Mouse (Mus musculus): ENCODE measurements around the gene Crkl.
"Not testable (repeated sequence)": the region's sequence is repeated elsewhere in the genome, so short reads cannot be mapped to it uniquely, and the experiment has no call there.

Crkl gene

GRCm38 (mm10) chr16:17488478-17489468, 37.0 kb downstream of the Crkl start:
- DNase-seq (ENCODE audit: low spot score) = no peak

DNA sequence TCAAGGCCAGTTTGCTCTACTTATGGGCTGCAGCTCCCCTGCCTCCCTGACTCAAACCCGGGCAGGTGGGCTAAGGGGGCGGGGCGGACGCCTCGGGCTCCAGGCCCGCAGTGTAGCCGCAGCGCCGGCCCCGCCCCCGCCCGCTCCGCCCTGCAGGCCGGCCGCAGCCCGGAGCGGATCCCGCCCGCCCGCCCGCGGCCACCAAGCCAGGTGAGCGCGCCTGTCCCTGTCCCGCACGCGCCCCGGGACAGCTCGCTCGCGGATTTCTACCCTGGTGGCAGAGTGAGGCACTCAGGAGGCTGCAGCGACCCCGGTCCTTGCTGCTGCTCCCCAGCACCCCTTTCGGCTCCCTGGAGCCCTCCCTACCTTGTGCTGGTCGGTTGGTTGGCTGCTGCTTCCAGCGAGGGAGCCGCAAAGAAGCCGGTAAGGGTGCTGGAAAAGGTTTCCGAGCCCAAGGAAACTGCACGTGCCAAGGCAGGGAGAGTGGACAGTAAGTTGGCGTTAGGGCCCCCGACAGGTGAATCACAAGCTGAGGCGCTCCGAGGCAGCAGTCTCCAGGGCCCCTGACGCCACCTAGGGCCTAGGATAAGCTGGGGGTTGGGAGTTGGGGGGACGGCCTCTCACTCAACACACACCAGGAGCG, 37.8 kb downstream of the Crkl start, which contains the start of gene Aifm3:
Gene Aifm3 (plus strand): TSS at position 143 of the 643 bp plus-strand sequence.
- DNase-seq (ENCODE audit: low spot score) = no peak

DNA sequence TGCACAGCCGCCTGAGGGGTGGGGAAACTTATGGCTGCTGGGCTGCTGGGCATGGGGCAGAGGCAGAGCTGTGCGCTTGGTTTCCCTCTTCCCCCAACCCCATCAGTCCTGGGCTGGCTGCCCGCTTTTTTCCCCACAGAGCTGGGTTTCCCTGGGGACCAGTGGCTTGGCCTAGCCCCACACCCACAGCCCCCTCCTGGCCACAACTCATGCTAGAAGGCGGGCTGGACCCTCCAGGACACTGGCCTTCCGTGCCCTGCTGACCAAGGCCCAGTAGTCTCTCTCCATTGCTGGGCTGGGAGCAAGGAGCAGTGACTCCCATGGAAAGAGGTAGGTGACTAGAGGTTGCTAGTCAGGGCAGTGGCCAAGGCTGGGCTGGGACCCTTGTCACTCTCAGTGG, 39.4 kb downstream of the Crkl start:
- DNase-seq (ENCODE audit: low spot score) = no peak

DNA sequence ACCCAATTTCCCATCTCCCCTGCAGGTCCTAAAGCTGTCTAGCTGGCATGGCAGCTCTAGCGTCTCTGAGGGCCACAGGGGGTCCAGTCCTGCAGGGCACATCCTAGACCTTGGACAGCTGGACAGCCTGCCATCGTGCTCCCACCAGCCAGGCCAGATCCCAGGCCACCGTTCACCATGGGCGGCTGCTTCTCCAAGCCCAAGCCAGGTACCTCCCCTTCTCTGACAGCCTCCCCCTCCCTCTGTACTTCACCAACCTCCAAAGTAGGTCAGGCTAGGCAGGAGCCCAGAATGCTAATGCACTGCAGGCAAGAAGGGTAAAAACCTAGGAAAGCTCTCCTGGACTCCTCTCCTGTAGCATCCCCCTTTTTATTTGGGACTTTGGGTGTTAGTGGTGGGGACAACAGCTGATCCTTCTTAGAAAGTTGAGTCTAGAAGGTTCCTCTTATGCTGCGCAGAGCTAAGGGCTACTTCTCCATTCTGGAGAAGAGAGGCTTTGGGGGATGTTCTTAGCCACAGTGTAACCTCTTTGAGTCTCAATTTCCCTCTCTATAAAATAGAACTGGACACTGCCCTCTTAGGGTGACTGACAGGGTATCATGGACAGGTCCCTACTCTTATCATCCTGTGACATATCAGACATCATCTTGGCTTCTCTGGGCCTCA, 40.2 kb downstream of the Crkl start:
- no peak for DNase-seq (ENCODE audit: low spot score)

DNA sequence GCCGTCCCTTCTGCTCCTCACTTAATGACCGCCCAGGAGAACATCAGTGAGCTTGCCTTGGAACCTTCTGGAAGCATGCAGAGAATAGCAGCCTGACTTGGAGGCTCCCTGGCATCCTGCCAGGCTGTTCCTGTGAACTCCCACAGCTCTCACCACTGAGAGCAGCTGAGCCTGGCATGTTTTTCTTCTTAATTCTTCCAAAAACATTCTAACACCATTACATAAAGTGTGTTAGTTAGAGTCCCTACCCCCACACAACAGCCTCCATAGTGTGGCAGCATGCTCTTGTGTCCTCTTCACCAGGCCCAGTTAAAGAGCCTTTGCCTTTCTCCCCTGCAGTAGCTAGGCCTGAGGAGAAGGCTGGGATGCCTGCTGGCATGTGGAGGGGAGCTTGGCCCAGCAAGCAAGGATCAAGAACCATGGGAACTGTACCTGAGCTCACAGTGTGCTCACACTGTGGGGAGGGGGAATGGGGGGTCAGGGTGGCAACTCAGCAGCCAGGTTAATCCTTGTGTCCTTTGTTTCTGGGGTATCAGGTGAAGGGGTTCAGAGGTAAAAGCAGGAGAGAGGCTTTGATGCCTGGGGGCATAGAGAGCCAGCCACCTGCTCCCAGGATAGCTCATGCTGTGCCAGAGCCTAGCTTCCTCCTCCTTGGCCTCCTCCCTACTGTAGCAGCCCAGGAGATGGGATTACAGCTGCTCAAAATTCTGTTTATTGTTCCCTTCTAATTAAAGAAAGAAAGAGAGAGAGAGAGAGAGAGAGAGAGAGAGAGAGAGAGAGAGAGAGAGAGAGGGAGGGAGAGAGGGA, 44.9 kb downstream of the Crkl start:
- peak; percentile 80 for DNase-seq (ENCODE audit: low spot score)

DNA sequence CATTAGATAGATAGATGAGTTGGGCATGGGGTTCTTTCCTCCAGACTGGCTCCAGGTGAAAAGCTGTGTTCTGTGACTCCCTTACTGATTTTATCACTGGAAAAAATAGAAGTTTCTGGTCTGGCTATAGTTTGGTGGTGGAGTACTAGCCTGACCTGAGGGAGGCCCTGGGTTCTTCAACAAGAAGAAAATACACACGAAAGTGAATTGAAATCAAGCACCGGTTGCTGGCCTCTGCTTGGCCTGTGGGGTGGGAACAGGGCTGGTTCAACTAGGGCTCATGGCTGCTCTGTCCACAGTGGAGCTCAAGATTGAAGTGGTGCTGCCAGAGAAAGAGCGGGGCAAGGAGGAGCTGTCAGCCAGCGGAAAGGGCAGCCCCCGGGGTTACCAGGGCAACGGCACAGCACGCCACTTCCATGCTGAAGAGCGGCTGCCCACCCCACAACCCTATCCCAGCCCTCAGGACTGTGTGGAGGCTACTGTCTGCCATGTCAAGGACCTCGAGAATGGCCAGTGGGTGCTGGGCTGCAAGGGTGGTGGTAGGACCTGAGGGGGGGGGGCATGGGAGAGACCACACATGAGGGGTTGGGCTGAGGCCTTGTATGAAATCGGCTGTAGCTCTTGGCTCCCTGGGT, 47.6 kb downstream of the Crkl start:
- DNase-seq (ENCODE audit: low spot score) = no peak

- DNase-seq (ENCODE audit: low spot score) = no peak
Observed at GRCm38 (mm10) chr16:17502681-17503080, 50.9 kb downstream of the Crkl start.

- DNase-seq (ENCODE audit: low spot score) = no peak
Observed at GRCm38 (mm10) chr16:17507018-17507552, 55.3 kb downstream of the Crkl start.

GRCm38 (mm10) chr16:17508031-17508430, 56.2 kb downstream of the Crkl start:
- not testable (repeated sequence) for DNase-seq (ENCODE audit: low spot score)

DNA sequence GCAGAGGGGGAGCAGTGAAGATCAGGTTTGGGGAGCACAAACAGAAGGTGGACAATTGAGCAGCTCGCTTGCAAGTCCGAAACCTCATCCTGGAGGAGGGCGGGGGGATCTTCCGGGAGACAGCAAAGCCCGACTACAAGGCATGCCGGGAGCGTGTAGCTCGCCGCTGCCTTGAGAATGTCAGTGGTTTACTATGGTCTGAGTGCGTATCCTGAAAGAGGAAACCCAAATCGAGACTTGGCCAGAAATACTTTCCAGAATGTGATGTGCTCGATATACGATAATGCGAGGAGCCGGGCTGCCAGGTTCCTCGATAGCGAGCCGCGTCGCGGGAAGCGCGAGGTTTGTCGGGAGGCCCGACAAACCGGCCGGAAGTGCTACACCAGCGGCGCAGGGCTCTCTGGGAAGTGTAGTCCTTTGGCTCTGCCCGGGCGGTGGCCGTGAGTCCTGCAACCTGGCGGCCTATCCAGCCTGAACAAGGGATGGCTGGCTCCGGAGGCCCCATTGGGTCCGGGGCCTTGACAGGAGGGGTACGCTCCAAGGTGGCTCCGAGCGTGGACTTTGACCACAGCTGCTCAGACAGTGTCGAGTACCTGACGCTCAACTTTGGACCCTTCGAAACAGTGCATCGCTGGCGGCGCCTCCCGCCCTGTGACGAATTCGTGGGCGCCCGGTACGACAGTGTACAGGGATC, 56.9 kb downstream of the Crkl start, which contains the start of gene Lztr1:
Gene Lztr1 (plus strand): TSS at position 143 of the 694 bp plus-strand sequence.
- peak; percentile 79 for DNase-seq (ENCODE audit: low spot score)

- no peak for DNase-seq (ENCODE audit: low spot score)
Observed at GRCm38 (mm10) chr16:17509240-17509597, 57.4 kb downstream of the Crkl start.

DNA sequence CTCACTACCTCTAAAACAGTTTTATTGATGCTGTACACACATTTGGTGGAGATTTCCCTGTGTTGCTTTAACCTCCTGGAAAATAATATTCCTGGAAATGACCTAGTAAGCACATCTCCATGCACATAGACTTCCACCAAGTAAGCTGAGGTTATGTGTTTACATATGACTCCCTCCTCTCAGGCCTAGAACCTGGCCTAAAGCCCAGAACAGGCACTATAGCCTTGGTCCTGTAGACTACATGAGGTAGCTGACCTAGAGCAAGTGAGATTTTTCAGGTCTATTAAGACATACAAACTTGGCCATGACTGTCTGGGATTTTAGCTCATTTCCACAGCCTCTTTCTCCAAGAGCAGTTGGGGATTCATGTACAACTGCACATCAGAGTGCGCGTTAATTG, 58.4 kb downstream of the Crkl start:
- DNase-seq (ENCODE audit: low spot score) = no peak

GRCm38 (mm10) chr16:17510686-17511085, 58.9 kb downstream of the Crkl start:
- no peak for DNase-seq (ENCODE audit: low spot score)

DNA sequence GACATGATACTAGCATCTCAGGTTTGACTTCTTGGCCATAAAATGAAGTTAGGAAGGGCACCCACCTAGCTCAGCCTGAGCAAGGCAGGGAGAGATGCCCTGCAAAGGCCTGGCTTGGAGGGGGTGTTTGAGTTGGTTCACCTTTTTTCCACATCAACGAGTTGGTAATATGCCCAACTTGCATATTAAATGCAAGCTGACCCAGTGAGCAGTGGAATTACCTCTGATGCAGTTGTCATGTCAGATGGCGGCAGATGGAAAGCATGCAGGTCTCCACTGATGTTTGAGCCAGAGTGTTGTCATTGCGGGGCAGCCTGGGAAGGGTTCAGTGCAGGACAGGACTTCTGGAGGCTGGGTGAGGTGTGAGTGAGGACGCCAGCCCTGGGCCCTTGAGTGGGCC, 59.6 kb downstream of the Crkl start:
- DNase-seq (ENCODE audit: low spot score) = no peak

DNA sequence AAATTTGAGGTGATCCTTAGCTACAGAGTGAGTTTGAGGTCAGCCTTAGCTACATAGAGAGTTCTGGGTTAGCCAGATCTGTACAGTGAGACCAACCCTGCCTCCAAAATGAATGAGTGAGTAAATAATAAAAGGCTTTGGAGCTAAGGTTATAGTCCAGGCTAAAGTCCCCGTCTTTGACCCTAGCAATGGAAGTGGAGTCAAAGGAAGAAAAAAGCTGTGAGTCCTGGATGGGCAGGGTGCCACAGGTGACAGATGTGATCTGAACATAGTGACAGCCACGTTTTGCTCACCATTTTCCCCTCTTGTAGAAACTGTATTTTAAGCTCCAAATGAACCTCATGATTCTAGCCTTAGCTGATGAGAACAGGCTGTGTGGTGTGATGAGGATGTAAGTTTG, 67.1 kb downstream of the Crkl start:
- no peak for DNase-seq (ENCODE audit: low spot score)

DNA sequence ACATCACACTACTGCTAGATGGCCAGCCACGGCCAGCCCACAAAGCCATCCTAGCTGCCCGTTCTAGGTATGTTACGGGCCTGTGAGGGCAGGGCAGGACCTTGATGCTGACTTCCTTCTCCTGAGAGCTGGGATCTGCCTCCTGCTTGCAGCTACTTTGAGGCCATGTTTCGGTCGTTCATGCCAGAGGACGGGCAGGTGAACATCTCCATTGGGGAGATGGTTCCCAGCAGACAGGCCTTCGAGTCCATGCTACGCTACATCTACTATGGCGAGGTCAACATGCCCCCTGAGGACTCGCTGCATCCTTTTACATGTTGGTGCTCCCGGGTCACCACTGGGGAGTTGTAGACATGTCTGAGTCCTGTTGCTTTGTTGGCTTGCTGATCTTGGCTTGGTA, 72.4 kb downstream of the Crkl start:
- no peak for DNase-seq (ENCODE audit: low spot score)

- DNase-seq (ENCODE audit: low spot score) = no peak
Observed at GRCm38 (mm10) chr16:17525524-17525923, 73.7 kb downstream of the Crkl start.

GRCm38 (mm10) chr16:17526223-17526622, 74.4 kb downstream of the Crkl start:
- DNase-seq (ENCODE audit: low spot score) = no peak

DNA sequence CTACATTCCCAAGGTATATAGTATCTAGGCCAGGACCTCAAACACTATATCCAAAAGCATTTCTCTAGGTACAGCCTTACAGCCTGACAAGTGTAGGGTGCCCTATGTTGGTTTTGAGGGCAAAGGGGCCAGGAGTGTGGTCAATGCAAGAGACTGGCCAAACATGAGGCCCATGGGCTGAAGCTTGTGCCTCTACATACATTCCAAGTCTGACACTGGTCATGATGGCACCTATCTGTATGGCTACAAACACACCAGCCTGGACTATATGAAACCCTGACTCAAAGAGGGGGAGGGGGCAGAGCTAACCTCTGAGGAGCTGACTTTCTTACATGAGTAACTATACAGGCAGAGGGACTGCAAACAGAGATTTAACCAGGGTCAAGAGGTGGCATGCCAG, 75.8 kb downstream of the Crkl start:
- no peak for DNase-seq (ENCODE audit: low spot score)

DNA sequence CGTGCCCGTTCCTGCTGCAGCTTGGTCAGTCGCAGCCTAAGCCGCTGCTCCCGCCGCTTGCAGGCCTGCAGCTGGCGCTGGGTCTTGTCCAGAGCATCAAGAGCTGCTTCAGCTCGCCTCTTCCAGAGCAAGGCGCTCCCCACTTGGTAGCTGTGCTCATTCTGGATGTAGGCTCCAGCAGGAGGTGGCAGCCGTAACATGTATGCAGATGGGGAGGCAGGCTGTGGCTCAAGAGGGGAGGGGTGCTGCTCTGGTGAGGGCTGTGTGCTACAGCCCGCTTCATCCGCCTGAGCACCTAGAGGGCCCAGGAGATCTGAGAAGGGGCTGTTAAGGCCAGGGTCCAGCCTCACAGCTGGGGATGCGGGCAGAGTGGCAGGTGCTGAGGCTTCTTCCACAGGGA, 76.5 kb downstream of the Crkl start:
- no peak for DNase-seq (ENCODE audit: low spot score)
